Mouse (Mus musculus) heart, postnatal 0 days (tissue): Measurements from ENCODE around the gene Atf6b. TPM values are rescaled to one million over a fixed set of nuclear protein-coding genes. Genes with fewer than 3 reads are reported as not detected.

ENCODE experiments used
- ATAC-seq: fragments of 200-750 bp; cut with Nextera tagmentation; 2 replicates; pipeline ENCODE4 v1.8.0; 2017; ENCODE audit warnings: low read depth, moderate number of reproducible peaks, moderate library complexity; ENCODE audit not compliant: insufficient read depth
- DNase-seq: peaks from one replicate; pipeline ENCODE4 v3.0.0-alpha.2; 2016; ENCODE audit warnings: low spot score
- H3K27ac ChIP-seq: fragments of 300-500 bp; sonication (generic); 2 replicates; pipeline ENCODE4 v1.5.1; 2014; ENCODE audit warnings: low read depth, mild to moderate bottlenecking
- H3K27me3 ChIP-seq: fragments of 300-500 bp; sonication (generic); 2 replicates; pipeline ENCODE4 v1.6.1; 2014; ENCODE audit warnings: low read length, mixed read lengths; ENCODE audit not compliant: control insufficient read depth, insufficient read depth
- H3K36me3 ChIP-seq: fragments of 300-500 bp; sonication (generic); replicated peaks from 2 replicates; pipeline ENCODE4 v1.6.1; 2014; ENCODE audit warnings: low read length, mixed read lengths; ENCODE audit not compliant: control insufficient read depth, insufficient read depth
- H3K4me1 ChIP-seq: fragments of 300-500 bp; sonication (generic); 2 replicates; pipeline ENCODE4 v1.6.1; 2014; ENCODE audit warnings: antibody characterized with exemption; ENCODE audit not compliant: control insufficient read depth, insufficient read depth
- H3K4me2 ChIP-seq: fragments of 300-500 bp; sonication (generic); 2 replicates; pipeline ENCODE4 v1.6.1; 2014; ENCODE audit warnings: low read depth, mild to moderate bottlenecking, low read length, moderate library complexity
- H3K4me3 ChIP-seq: fragments of 300-500 bp; sonication (generic); 2 replicates; pipeline ENCODE4 v1.5.1; 2014; ENCODE audit warnings: low read depth, low read length
- H3K9ac ChIP-seq: fragments of 300-500 bp; sonication (generic); replicated peaks from 2 replicates; pipeline ENCODE4 v1.6.1; 2014; ENCODE audit warnings: low read depth, low read length, mixed read lengths
- H3K9me3 ChIP-seq: fragments of 300-500 bp; sonication (generic); replicated peaks from 2 replicates; pipeline ENCODE4 v1.6.1; 2016; ENCODE audit warnings: low read length; ENCODE audit not compliant: control insufficient read depth
- CTCF ChIP-seq: IDR thresholded peaks from 2 replicates; pipeline ENCODE4 v1.5.1; 2016; ENCODE audit warnings: antibody characterized with exemption, control low read depth, low read depth
- EP300 ChIP-seq: IDR thresholded peaks from 2 replicates; pipeline ENCODE4 v1.6.1; 2016; ENCODE audit warnings: antibody characterized with exemption, low read depth
- WGBS: fragments of 180-500 bp; shearing (Covaris S2); extraction: QIAGEN DNeasy Blood & Tissue Kit; methylation state at CpG from one replicate; pipeline ENCODE4 v1.1.7; 2014; 5-methylcytosine and 5-hydroxymethylcytosine counted together
- polyA plus RNA-seq: library from polyadenylated mRNA; unstranded; fragments of >200 nt; fragmentation: Nextera tagmentation; extraction: Ambion mirVana; gene quantifications from 2 replicates; pipeline ENCODE4 v1.2.1, GENCODE M21; 2015
- total RNA-seq: library from RNA; depleted of rRNA; stranded (reverse); fragments of >200 nt; gene quantifications from 2 replicates; pipeline ENCODE4 v1.2.3, GENCODE M21; 2014; ENCODE audit warnings: low replicate concordance

Gene Atf6b
- total and polyA plus RNA-seq, 2 experiments from 2014 or later, result 16.6 to 22.5 TPM

- Histone ChIP-seq H3K27ac (peak within 1 kb of the TSS; percentile 96), H3K4me1 (peaks cover 16% of the 10 kb centered on the region), H3K27me3 (peaks cover 41% of the 10 kb centered on the region), H3K4me2 (peak within 1 kb of the TSS; percentile 85), H3K36me3 (peaks cover 20% of the 10 kb centered on the region), H3K9me3 (no peaks in the 10 kb centered on the region), H3K9ac (peak within 1 kb of the TSS; percentile 59), H3K4me3 (peak within 1 kb of the TSS; percentile 69)
- ATAC-seq (peak; percentile 22; the same call in 1 of the 2 replicates), DNase-seq (no peak)
- TF ChIP-seq EP300 (no peak), CTCF (no peak)
- WGBS, result 4% methylated on average over 29 of the region's 29 CpGs
Observed at GRCm38 (mm10) chr17:34627943-34628643, 18.9 kb upstream of the Atf6b start, which contains the start of gene Ppt2. Ppt2 (minus strand) TSS chr17:34628510.

GRCm38 (mm10) chr17:34628644-34628967 lies 18.3 kb upstream of the Atf6b start:
- peaks cover 15% of the 10 kb centered on the region for H3K36me3 ChIP-seq
- H3K27ac ChIP-seq, result peak overlapping the region; percentile 96; the same call in 1 of the 2 replicates
- H3K4me3 ChIP-seq, result peak overlapping the region; percentile 69
- 52% methylated on average over 5 of the region's 5 CpGs for WGBS
- H3K9me3 ChIP-seq, result no peaks in the 10 kb centered on the region
- peaks cover 16% of the 10 kb centered on the region for H3K4me1 ChIP-seq
- H3K9ac ChIP-seq, result peak overlapping the region; percentile 59
- TF ChIP-seq EP300, result no peak
- DNase-seq (no peak), ATAC-seq (no peak)
- peaks cover 45% of the 10 kb centered on the region for H3K27me3 ChIP-seq
- H3K4me2 ChIP-seq, result peak overlapping the region; percentile 85

GRCm38 (mm10) chr17:34629221-34629751 lies 17.7 kb upstream of the Atf6b start, which contains the start of gene Prrt1:
Prrt1 (plus strand) TSS chr17:34629533.
- Histone ChIP-seq H3K27ac (peak within 1 kb of the TSS; percentile 96), H3K4me2 (peak within 1 kb of the TSS; percentile 85), H3K9ac (peak within 1 kb of the TSS; percentile 59), H3K27me3 (peaks cover 50% of the 10 kb centered on the region), H3K36me3 (peaks cover 9% of the 10 kb centered on the region), H3K9me3 (no peaks in the 10 kb centered on the region), H3K4me3 (peak within 1 kb of the TSS; percentile 69), H3K4me1 (peaks cover 16% of the 10 kb centered on the region)
- ATAC-seq (no peak), DNase-seq (peak; percentile 20)
- TF ChIP-seq EP300, result no peak
- TF ChIP-seq CTCF, result no peak
- WGBS, result 14% methylated on average over 16 of the region's 16 CpGs

- H3K4me2 ChIP-seq, result peak overlapping the region; percentile 85
- WGBS, result 30% methylated on average over 12 of the region's 12 CpGs
- H3K27me3 ChIP-seq, result peaks cover 50% of the 10 kb centered on the region
- no peak overlapping the region for H3K9ac ChIP-seq
- peaks cover 8% of the 10 kb centered on the region for H3K36me3 ChIP-seq
- no peak for TF ChIP-seq EP300
- no peak for TF ChIP-seq CTCF
- H3K4me1 ChIP-seq, result peaks cover 16% of the 10 kb centered on the region
- ATAC-seq (no peak), DNase-seq (no peak)
- H3K27ac ChIP-seq, result peak overlapping the region; percentile 36; the same call in 1 of the 2 replicates
- peak overlapping the region; percentile 37 for H3K4me3 ChIP-seq
- no peaks in the 10 kb centered on the region for H3K9me3 ChIP-seq
Observed at GRCm38 (mm10) chr17:34629796-34630603, 16.9 kb upstream of the Atf6b start.

- Histone ChIP-seq H3K9me3 (no peaks in the 10 kb centered on the region), H3K27ac (peak overlapping the region; percentile 36; the same call in 1 of the 2 replicates), H3K4me3 (peak overlapping the region; percentile 37), H3K36me3 (no peaks in the 10 kb centered on the region), H3K4me2 (peak overlapping the region; percentile 59), H3K9ac (peak overlapping the region; percentile 41; the same call in 1 of the 2 replicates), H3K4me1 (peaks cover 16% of the 10 kb centered on the region), H3K27me3 (peaks cover 50% of the 10 kb centered on the region)
- WGBS, result 4% methylated on average over 48 of the region's 48 CpGs
- TF ChIP-seq EP300 (no peak), CTCF (no peak)
- ATAC-seq, result no peak
- no peak for DNase-seq
Observed at GRCm38 (mm10) chr17:34630761-34631301, 16.1 kb upstream of the Atf6b start.
